Mouse (Mus musculus) liver, adult 2 months (tissue): Measurements from ENCODE around the gene Dda1.

Source experiments
- CTCF ChIP-seq: fragments of 200-500 bp; IDR thresholded peaks from 2 replicates; pipeline ENCODE4 v1.5.1; 2011; ENCODE audit warnings: low read depth, low read length, control low read depth
- POLR2A ChIP-seq: fragments of 200-500 bp; IDR thresholded peaks from 2 replicates; pipeline ENCODE4 v1.6.1; 2011; ENCODE audit warnings: low read length, control low read depth; ENCODE audit not compliant: insufficient read depth; ENCODE audit errors: extremely low read depth

GRCm38 (mm10) chr8:71505326-71505725 is 36.3 kb downstream of the Dda1 start:
- TF ChIP-seq CTCF (no peak), POLR2A (no peak)
